Mouse (Mus musculus) heart, embryonic 16.5 days (tissue): Measurements from ENCODE around the gene Parp1. TPM values are rescaled to one million over a fixed set of nuclear protein-coding genes. Genes with fewer than 3 reads are reported as not detected.
"Not testable (repeated sequence)": the region's sequence is repeated elsewhere in the genome, so short reads cannot be mapped to it uniquely, and the experiment has no call there.

Experiments
- ATAC-seq: fragments of 200-750 bp; cut with Nextera tagmentation; replicated peaks from 2 replicates; pipeline ENCODE4 v1.8.0; 2017; ENCODE audit warnings: moderate number of reproducible peaks; ENCODE audit not compliant: insufficient read depth, low FRiP score; ENCODE audit errors: extremely low read depth
- H3K27ac ChIP-seq: fragments of 300-500 bp; sonication (generic); 2 replicates; pipeline ENCODE4 v1.5.1; 2014; ENCODE audit warnings: mild to moderate bottlenecking, low read length, control low read depth, moderate library complexity
- H3K27me3 ChIP-seq: fragments of 300-500 bp; sonication (generic); 2 replicates; pipeline ENCODE4 v1.6.1; 2014; ENCODE audit warnings: low read length, mixed read lengths; ENCODE audit not compliant: control insufficient read depth, insufficient read depth
- H3K36me3 ChIP-seq: fragments of 300-500 bp; sonication (generic); 2 replicates; pipeline ENCODE4 v1.6.1; 2014; ENCODE audit not compliant: control insufficient read depth, insufficient read depth
- H3K4me1 ChIP-seq: fragments of 300-500 bp; sonication (generic); 2 replicates; pipeline ENCODE4 v1.6.1; 2014; ENCODE audit warnings: low read length, mixed read lengths; ENCODE audit not compliant: control insufficient read depth, insufficient read depth
- H3K4me2 ChIP-seq: fragments of 300-500 bp; sonication (generic); 2 replicates; pipeline ENCODE4 v1.6.1; 2014; ENCODE audit warnings: low read depth, mild to moderate bottlenecking, control low read depth, low read length
- H3K4me3 ChIP-seq: fragments of 300-500 bp; sonication (generic); 2 replicates; pipeline ENCODE4 v1.5.1; 2014; ENCODE audit warnings: mild to moderate bottlenecking, control low read depth, low read length
- H3K9ac ChIP-seq: fragments of 300-500 bp; sonication (generic); 2 replicates; pipeline ENCODE4 v1.6.1; 2014; ENCODE audit warnings: low read length, control low read depth
- H3K9me3 ChIP-seq: fragments of 300-500 bp; sonication (generic); replicated peaks from 2 replicates; pipeline ENCODE4 v1.6.1; 2016; ENCODE audit warnings: low read length; ENCODE audit not compliant: control insufficient read depth
- WGBS: fragments of 180-500 bp; shearing (Covaris S2); extraction: QIAGEN DNeasy Blood & Tissue Kit; methylation state at CpG from one replicate; pipeline ENCODE4 v1.1.7; 2014; 5-methylcytosine and 5-hydroxymethylcytosine counted together
- polyA plus RNA-seq: library from polyadenylated mRNA; unstranded; fragments of >200 nt; fragmentation: Nextera tagmentation; extraction: Ambion mirVana; gene quantifications from 2 replicates; pipeline ENCODE4 v1.2.1, GENCODE M21; 2015

Parp1 gene
- polyA plus RNA-seq, 1 experiment from 2014 or later, result 88.3 TPM

DNA sequence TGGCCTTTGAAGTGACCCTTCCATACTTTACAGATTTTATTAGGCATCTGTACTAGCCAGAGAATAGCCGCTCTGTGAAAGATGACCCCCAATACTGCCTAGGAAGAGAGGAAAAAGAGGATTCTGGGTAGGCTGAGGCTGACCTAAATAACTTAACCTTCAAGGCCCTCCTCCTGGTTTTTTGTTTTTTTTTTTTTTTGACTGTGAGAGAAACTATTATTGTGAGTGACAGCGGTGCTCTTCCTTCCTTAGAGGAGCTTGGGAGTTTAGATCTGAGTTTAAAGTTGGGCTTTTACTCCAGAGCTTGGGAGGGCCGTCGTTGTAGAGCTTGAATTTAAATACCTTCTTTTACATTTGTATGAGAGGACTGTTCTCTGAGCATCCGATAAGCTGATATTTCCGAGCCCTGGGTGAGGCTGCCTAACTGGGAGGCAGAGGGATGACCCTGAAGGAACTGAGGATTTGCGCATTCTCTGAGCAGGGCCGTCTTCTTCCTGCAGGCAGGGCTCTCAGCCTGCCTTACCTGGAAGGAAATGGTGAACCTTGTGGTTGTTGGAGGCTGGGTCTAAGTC lies 2.4 kb downstream of the Parp1 start:
- Histone ChIP-seq H3K4me2 (no peak overlapping the region), H3K36me3 (peaks cover 11% of the 10 kb centered on the region; the same call in 1 of the 2 replicates), H3K27me3 (no peaks in the 10 kb centered on the region), H3K4me1 (peaks cover 32% of the 10 kb centered on the region), H3K4me3 (no peak overlapping the region), H3K9ac (no peak overlapping the region), H3K27ac (no peak overlapping the region), H3K9me3 (no peaks in the 10 kb centered on the region)
- 82% methylated on average over 8 of the region's 8 CpGs for WGBS
- ATAC-seq, result no peak

DNA sequence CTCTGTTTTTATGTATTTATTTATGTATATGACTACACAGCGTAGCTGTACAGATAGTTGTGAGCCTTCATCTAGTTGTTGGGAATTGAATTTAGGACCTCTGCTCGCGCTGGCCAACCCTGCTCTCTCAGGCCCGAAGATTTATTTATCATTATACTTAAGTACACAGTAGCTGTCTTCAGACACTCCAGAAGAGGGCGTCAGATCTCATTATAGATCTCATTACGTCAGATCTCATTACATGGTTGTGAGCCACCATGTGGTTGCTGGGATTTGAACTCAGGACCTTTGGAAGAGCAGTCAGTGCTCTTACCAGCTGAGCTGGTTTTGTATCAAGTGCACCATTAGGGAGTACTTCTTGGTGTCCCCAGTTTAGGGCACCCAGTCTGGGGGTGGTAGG lies 3.0 kb downstream of the Parp1 start:
- H3K27me3 ChIP-seq, H3K27ac ChIP-seq, ATAC-seq, H3K9ac ChIP-seq, H3K4me2 ChIP-seq, H3K4me3 ChIP-seq, H3K9me3 ChIP-seq: not testable (repeated sequence)
- WGBS, result 84% methylated on average over 6 of the region's 6 CpGs
- H3K36me3 ChIP-seq, result peaks cover 11% of the 10 kb centered on the region; the same call in 1 of the 2 replicates
- H3K4me1 ChIP-seq, result peaks cover 32% of the 10 kb centered on the region

DNA sequence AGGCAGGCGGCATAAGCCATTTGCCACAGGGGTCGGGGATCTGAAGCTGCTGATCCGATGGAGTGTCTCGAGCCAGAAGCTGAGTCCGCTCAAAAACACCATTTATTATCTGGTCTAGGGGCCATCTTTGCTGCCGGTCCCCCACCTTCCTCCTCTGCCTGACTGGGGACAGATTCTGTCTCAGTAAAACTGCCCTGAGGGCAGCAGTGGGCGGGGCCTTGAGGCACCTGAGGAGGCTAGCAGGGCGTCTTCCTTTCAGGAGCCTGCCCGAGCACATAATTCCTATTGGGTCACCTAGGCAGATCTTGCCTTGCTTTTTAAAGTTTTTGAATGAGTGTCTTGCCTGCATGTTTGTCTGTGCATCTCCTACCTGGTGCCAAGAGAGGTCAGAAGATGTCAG lies 3.4 kb downstream of the Parp1 start:
- no peak overlapping the region for H3K27ac ChIP-seq
- 89% methylated on average over 9 of the region's 9 CpGs for WGBS

DNA sequence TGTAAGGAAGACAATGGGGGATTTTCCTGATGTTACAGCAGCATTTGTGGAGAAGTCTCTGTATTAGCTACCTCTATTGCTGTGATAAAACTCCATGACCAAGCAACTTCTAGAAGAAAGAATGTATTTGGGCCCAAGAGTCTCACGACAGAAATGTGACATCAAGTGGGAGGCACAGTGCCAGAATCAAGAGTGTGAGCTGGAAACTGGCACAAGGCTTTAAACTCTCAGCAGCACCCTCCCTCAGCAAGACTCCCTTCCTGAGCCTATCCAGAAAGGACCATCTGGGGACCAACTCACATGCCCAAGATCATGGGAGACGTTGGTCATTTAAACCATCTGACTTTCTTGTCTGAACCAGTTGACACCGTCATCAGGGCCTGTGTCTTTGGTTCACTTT lies 7.8 kb downstream of the Parp1 start:
- H3K9ac ChIP-seq, result no peak overlapping the region
- no peak overlapping the region for H3K4me2 ChIP-seq
- no peak for ATAC-seq
- no peak overlapping the region for H3K27ac ChIP-seq
- peaks cover 14% of the 10 kb centered on the region for H3K4me1 ChIP-seq
- H3K4me3 ChIP-seq, result no peak overlapping the region
- no peaks in the 10 kb centered on the region for H3K27me3 ChIP-seq
- 67% methylated on average over 3 of the region's 3 CpGs for WGBS
- H3K36me3 ChIP-seq, result peaks cover 35% of the 10 kb centered on the region
- no peaks in the 10 kb centered on the region for H3K9me3 ChIP-seq

More for the DNA sequence above, 3.4 kb downstream of the Parp1 start:
- Histone ChIP-seq H3K4me1 (peaks cover 32% of the 10 kb centered on the region), H3K4me3 (no peak overlapping the region), H3K27me3 (no peaks in the 10 kb centered on the region), H3K9ac (no peak overlapping the region), H3K9me3 (no peaks in the 10 kb centered on the region), H3K4me2 (no peak overlapping the region), H3K36me3 (peaks cover 11% of the 10 kb centered on the region; the same call in 1 of the 2 replicates)
- ATAC-seq, result no peak

DNA sequence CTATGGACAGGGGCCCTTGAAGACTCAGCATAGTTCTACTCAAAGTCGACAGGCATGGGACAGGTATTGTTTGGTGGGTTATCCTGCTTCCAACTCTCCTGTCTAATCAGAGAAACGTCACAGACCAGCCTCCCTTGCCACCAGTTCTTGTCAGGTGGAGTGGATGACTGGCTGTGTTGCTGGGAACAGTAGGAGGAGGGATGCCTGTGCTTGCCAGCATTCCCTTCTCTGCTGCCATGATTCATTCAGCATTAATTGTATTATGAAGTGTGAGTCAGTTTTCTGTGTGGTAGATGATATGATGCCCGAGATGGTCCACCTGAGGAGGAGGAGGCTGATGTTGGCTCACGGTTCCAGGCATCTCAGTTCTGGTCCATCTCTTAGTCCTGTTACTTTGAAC lies 9.1 kb downstream of the Parp1 start:
- ATAC-seq, result no peak
- Histone ChIP-seq H3K9me3 (no peaks in the 10 kb centered on the region), H3K27me3 (no peaks in the 10 kb centered on the region), H3K4me2 (no peak overlapping the region), H3K27ac (no peak overlapping the region), H3K36me3 (peaks cover 47% of the 10 kb centered on the region), H3K9ac (no peak overlapping the region), H3K4me3 (no peak overlapping the region), H3K4me1 (peaks cover 7% of the 10 kb centered on the region; the same call in 1 of the 2 replicates)
- WGBS, result 84% methylated on average over 4 of the region's 4 CpGs

DNA sequence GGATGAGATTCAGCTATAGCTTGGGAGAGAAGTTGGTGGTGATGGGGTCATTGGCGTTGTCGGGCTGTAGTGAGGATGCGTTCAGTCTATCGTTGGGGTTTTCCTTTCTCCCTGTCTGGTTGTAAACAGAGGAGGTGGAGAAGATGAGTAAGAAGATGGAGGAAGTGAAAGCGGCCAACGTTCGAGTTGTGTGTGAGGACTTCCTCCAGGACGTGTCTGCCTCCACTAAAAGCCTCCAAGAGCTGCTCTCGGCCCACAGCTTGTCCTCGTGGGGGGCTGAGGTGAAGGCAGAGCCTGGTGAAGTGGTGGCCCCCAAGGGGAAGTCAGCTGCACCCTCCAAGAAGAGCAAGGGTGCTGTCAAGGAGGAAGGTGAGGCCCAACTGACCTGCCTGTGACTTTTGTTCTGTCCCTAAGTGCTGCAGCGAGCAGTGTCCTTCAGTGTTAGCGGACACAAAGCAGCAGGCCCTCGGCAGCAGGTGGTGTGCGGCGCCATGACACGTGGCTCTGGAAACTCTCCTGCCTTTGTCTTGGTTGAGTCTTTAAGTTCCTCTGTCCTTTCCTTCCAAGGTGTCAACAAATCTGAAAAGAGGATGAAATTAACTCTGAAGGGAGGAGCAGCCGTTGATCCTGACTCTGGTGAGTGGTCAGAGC lies 19.2 kb downstream of the Parp1 start:
- no peaks in the 10 kb centered on the region for H3K9me3 ChIP-seq
- no peak overlapping the region for H3K9ac ChIP-seq
- no peak overlapping the region for H3K4me3 ChIP-seq
- WGBS, result 84% methylated on average over 17 of the region's 17 CpGs
- H3K27ac ChIP-seq, result no peak overlapping the region
- no peaks in the 10 kb centered on the region for H3K27me3 ChIP-seq
- H3K36me3 ChIP-seq, result peaks cover 91% of the 10 kb centered on the region
- no peak for ATAC-seq
- no peak overlapping the region for H3K4me2 ChIP-seq
- no peaks in the 10 kb centered on the region for H3K4me1 ChIP-seq

DNA sequence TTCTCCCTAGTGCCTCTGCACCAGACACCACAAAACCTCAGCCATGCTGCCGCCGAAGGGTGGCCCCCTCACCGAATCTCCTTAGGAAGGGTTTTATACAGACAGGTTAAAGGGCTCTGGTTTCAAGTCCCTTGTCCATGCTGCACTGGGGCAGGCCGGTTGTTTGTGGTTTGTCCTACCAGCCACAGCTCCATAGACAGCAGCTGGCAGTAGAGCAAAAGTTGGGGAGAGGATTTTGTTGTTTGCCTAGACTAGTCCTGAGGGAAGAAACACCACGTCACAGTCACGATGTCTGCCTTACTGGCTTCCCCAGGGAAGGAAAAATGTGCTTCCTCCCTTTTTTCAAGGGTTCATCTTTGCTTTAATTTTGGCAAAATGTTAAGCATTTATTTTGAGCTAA lies 31.9 kb downstream of the Parp1 start:
- H3K4me3 ChIP-seq, result no peak overlapping the region
- H3K4me2 ChIP-seq, result no peak overlapping the region
- no peaks in the 10 kb centered on the region for H3K27me3 ChIP-seq
- peaks cover 15% of the 10 kb centered on the region for H3K4me1 ChIP-seq
- no peak overlapping the region for H3K27ac ChIP-seq
- peaks cover 52% of the 10 kb centered on the region for H3K36me3 ChIP-seq
- H3K9ac ChIP-seq, result no peak overlapping the region
- H3K9me3 ChIP-seq, result no peaks in the 10 kb centered on the region
- no peak for ATAC-seq
- WGBS, result 88% methylated on average over 6 of the region's 6 CpGs

DNA sequence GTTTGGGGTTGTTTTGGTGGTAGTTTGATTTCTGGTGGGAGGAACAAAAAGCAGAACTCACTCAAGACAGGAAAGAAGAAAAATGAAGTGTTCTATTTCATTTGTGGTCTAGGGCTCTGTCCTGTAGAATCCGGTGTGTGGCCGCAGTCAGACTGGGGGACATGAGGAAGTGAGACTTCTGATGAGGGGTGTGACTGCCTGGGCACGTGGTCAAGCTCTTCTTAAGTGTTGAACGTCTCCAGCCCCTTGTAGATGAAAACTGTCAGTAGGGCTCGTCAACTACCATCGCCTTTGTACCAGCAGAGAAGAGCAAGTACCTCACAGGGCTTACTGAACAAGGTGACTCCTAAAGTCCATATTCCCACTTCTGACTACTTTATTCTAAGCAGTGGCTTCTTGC lies 33.1 kb downstream of the Parp1 start:
- 58% methylated on average over 6 of the region's 6 CpGs for WGBS
- no peak overlapping the region for H3K27ac ChIP-seq
- peaks cover 19% of the 10 kb centered on the region for H3K4me1 ChIP-seq
- no peak overlapping the region for H3K4me3 ChIP-seq
- H3K27me3 ChIP-seq, result no peaks in the 10 kb centered on the region
- no peak overlapping the region for H3K9ac ChIP-seq
- no peak for ATAC-seq
- H3K4me2 ChIP-seq, result no peak overlapping the region
- H3K9me3 ChIP-seq, result no peaks in the 10 kb centered on the region
- peaks cover 41% of the 10 kb centered on the region for H3K36me3 ChIP-seq

DNA sequence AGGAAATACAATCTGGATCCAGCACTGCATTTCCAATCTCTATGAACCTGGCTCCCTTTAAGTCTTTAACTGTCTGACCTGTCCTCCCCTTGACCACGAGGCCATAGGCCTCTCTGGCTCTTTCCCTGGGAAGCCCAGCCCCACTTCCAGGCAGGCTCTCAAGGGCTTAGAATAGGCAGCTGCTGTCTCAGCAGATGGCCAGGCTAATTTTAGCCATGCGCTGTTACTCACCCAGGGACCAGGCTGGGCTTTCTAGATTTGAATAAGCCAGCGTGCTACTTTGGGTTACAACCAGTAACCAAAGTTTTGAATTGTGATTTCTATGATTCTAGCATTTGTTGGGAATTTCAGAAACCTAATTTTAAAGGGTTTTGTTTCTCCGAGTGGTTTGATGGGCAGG lies 35.9 kb downstream of the Parp1 start:
- Histone ChIP-seq H3K27ac (peak overlapping the region; percentile 86), H3K4me3 (no peak overlapping the region), H3K9ac (no peak overlapping the region), H3K27me3 (no peaks in the 10 kb centered on the region), H3K36me3 (peaks cover 17% of the 10 kb centered on the region), H3K9me3 (no peaks in the 10 kb centered on the region), H3K4me1 (peaks cover 24% of the 10 kb centered on the region), H3K4me2 (no peak overlapping the region)
- WGBS, result 35% methylated on average over 4 of the region's 4 CpGs
- ATAC-seq, result peak; percentile 86
